Mouse (Mus musculus) liver, postnatal 0 days (tissue): Measurements from ENCODE around the gene Pla2g4b. TPM values are rescaled to one million over a fixed set of nuclear protein-coding genes. Genes with fewer than 3 reads are reported as not detected.

ENCODE experiments used
- ATAC-seq: fragments of 200-750 bp; cut with Nextera tagmentation; 2 replicates; pipeline ENCODE4 v1.8.0; 2017; ENCODE audit warnings: mild to moderate bottlenecking, moderate library complexity
- DNase-seq: peaks from one replicate; pipeline ENCODE4 v3.0.0-alpha.2; 2016
- H3K27ac ChIP-seq: fragments of 300-500 bp; sonication (generic); 2 replicates; pipeline ENCODE4 v1.5.1; 2014; ENCODE audit warnings: antibody characterized with exemption, moderate library complexity, mild to moderate bottlenecking, low read depth
- H3K27me3 ChIP-seq: fragments of 300-500 bp; sonication (generic); 2 replicates; pipeline ENCODE4 v1.6.1; 2014; ENCODE audit warnings: low read length, control low read depth, mixed read lengths; ENCODE audit not compliant: insufficient read depth
- H3K36me3 ChIP-seq: fragments of 300-500 bp; sonication (generic); replicated peaks from 2 replicates; pipeline ENCODE4 v1.6.1; 2014; ENCODE audit warnings: mild to moderate bottlenecking, control low read depth, low read length, moderate library complexity, mixed read lengths; ENCODE audit not compliant: insufficient read depth
- H3K4me1 ChIP-seq: fragments of 300-500 bp; sonication (generic); 2 replicates; pipeline ENCODE4 v1.6.1; 2014; ENCODE audit warnings: antibody characterized with exemption, mild to moderate bottlenecking, control low read depth; ENCODE audit not compliant: insufficient read depth
- H3K4me2 ChIP-seq: fragments of 300-500 bp; sonication (generic); 2 replicates; pipeline ENCODE4 v1.6.1; 2014; ENCODE audit warnings: low read depth, mild to moderate bottlenecking, low read length, moderate library complexity, mixed read lengths
- H3K4me3 ChIP-seq: fragments of 300-500 bp; sonication (generic); 2 replicates; pipeline ENCODE4 v1.5.1; 2014; ENCODE audit warnings: low read depth, low read length
- H3K9ac ChIP-seq: fragments of 300-500 bp; sonication (generic); replicated peaks from 2 replicates; pipeline ENCODE4 v1.6.1; 2014; ENCODE audit warnings: mild to moderate bottlenecking, moderate library complexity
- H3K9me3 ChIP-seq: fragments of 300-500 bp; sonication (generic); 2 replicates; pipeline ENCODE4 v1.6.1; 2016; ENCODE audit warnings: mild to moderate bottlenecking, control low read depth, low read length, mixed read lengths
- CTCF ChIP-seq: sonication (generic); IDR thresholded peaks from 2 replicates; pipeline ENCODE4 v1.5.1; 2016; ENCODE audit warnings: antibody characterized with exemption, low read depth
- EP300 ChIP-seq: IDR thresholded peaks from 2 replicates; pipeline ENCODE4 v1.6.1; 2016; ENCODE audit warnings: antibody characterized with exemption, low read depth, mild to moderate bottlenecking
- WGBS: fragments of 180-500 bp; shearing (Covaris S2); extraction: QIAGEN DNeasy Blood & Tissue Kit; methylation state at CpG from one replicate; pipeline ENCODE4 v1.1.7; 2014; ENCODE audit not compliant: insufficient replicate concordance; 5-methylcytosine and 5-hydroxymethylcytosine counted together
- polyA plus RNA-seq: library from polyadenylated mRNA; unstranded; fragments of >200 nt; fragmentation: Nextera tagmentation; extraction: Ambion mirVana; gene quantifications from 2 replicates; pipeline ENCODE4 v1.2.1, GENCODE M21; 2015

Pla2g4b gene
- polyA plus RNA-seq, 1 experiment from 2014 or later: 0.12 TPM

- DNase-seq (peak; percentile 96), ATAC-seq (peak; percentile 94)
- TF ChIP-seq EP300 (no peak; the same call in 1 of the 2 replicates), CTCF (peak; percentile 30)
- Histone ChIP-seq H3K4me1 (peaks cover 12% of the 10 kb centered on the region), H3K27ac (peak within 1 kb of the TSS; percentile 83), H3K9me3 (no peaks in the 10 kb centered on the region), H3K9ac (peak within 1 kb of the TSS; percentile 83), H3K4me2 (peak within 1 kb of the TSS; percentile 98), H3K4me3 (peak within 1 kb of the TSS; percentile 72), H3K27me3 (no peaks in the 10 kb centered on the region), H3K36me3 (peaks cover 10% of the 10 kb centered on the region)
- WGBS: 6% methylated on average over 50 of the region's 50 CpGs
Measured at GRCm38 (mm10) chr2:120026984-120027949, 6.0 kb upstream of the Pla2g4b start, which contains the start of the genes Jmjd7 and Gm28042. Jmjd7 (plus strand) TSS chr2:120027483. Gm28042 (plus strand) TSS chr2:120027493.

- WGBS: 42% methylated on average over 3 of the region's 3 CpGs
- peak overlapping the region; percentile 83 for H3K9ac ChIP-seq
- no peaks in the 10 kb centered on the region for H3K9me3 ChIP-seq
- peak overlapping the region; percentile 98 for H3K4me2 ChIP-seq
- H3K4me3 ChIP-seq: peak overlapping the region; percentile 72
- no peaks in the 10 kb centered on the region for H3K27me3 ChIP-seq
- peaks cover 5% of the 10 kb centered on the region for H3K36me3 ChIP-seq
- no peak for DNase-seq
- peak overlapping the region; percentile 83; the same call in 1 of the 2 replicates for H3K27ac ChIP-seq
- TF ChIP-seq EP300 (no peak), CTCF (no peak)
- peaks cover 12% of the 10 kb centered on the region for H3K4me1 ChIP-seq
- no peak for ATAC-seq
Measured at GRCm38 (mm10) chr2:120027950-120028331, 5.3 kb upstream of the Pla2g4b start.

- Histone ChIP-seq H3K9ac (no peak overlapping the region), H3K4me2 (no peak overlapping the region), H3K4me3 (no peak overlapping the region), H3K36me3 (peaks cover 3% of the 10 kb centered on the region), H3K4me1 (peaks cover 12% of the 10 kb centered on the region), H3K27ac (no peak overlapping the region), H3K9me3 (no peaks in the 10 kb centered on the region), H3K27me3 (no peaks in the 10 kb centered on the region)
- 53% methylated on average over 8 of the region's 8 CpGs for WGBS
- no peak for DNase-seq
- TF ChIP-seq CTCF: no peak
- no peak for TF ChIP-seq EP300
- ATAC-seq: no peak
Measured at GRCm38 (mm10) chr2:120030380-120030779, 2.8 kb upstream of the Pla2g4b start.

- Histone ChIP-seq H3K9ac (no peak overlapping the region), H3K4me2 (no peak overlapping the region), H3K4me1 (no peaks in the 10 kb centered on the region), H3K4me3 (no peak overlapping the region), H3K27ac (no peak overlapping the region), H3K27me3 (no peaks in the 10 kb centered on the region), H3K36me3 (peaks cover 3% of the 10 kb centered on the region), H3K9me3 (no peaks in the 10 kb centered on the region)
- TF ChIP-seq EP300: no peak
- no peak for TF ChIP-seq CTCF
- DNase-seq (no peak), ATAC-seq (no peak)
- WGBS: 80% methylated on average over 5 of the region's 5 CpGs
Measured at GRCm38 (mm10) chr2:120033726-120034125, 509 bp downstream of the Pla2g4b start.

- Histone ChIP-seq H3K4me2 (no peak overlapping the region), H3K27me3 (no peaks in the 10 kb centered on the region), H3K9ac (no peak overlapping the region), H3K36me3 (peaks cover 9% of the 10 kb centered on the region), H3K4me1 (no peaks in the 10 kb centered on the region), H3K4me3 (no peak overlapping the region), H3K27ac (no peak overlapping the region), H3K9me3 (no peaks in the 10 kb centered on the region)
- DNase-seq: no peak
- TF ChIP-seq EP300: no peak
- no peak for TF ChIP-seq CTCF
- 54% methylated on average over 9 of the region's 9 CpGs for WGBS
- ATAC-seq: no peak
Measured at GRCm38 (mm10) chr2:120037744-120038143, 4.5 kb downstream of the Pla2g4b start.

- no peak overlapping the region for H3K27ac ChIP-seq
- H3K9me3 ChIP-seq: no peaks in the 10 kb centered on the region
- DNase-seq: no peak
- no peak for TF ChIP-seq EP300
- TF ChIP-seq CTCF: no peak
- H3K4me3 ChIP-seq: no peak overlapping the region
- H3K36me3 ChIP-seq: peaks cover 6% of the 10 kb centered on the region
- H3K27me3 ChIP-seq: no peaks in the 10 kb centered on the region
- WGBS: 83% methylated on average over 5 of the region's 5 CpGs
- no peak for ATAC-seq
- no peaks in the 10 kb centered on the region for H3K4me1 ChIP-seq
- no peak overlapping the region for H3K9ac ChIP-seq
- H3K4me2 ChIP-seq: no peak overlapping the region
Measured at GRCm38 (mm10) chr2:120040991-120041390, 7.8 kb downstream of the Pla2g4b start.
